Mouse (Mus musculus): Measurements from ENCODE around the gene Dbx1.

DNA sequence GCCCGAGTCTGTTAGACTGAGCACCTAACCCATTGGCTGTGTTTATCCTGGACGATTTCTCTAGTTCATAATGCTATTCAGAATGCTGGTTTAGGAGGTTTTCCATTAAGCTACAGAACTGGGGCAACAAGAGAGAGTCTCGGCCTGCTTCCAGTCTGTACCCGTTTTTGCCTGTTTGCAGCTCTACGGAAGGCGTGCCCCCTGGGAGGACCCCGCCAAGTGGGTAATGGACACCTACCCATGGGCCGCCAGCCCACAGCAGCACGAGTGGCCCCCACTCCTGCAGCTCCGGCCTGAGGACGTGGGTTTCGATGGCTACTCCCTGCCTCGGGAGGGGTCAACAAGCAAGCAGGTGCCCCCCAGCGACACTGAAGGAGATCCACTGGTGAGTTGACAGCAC, 32.4 kb downstream of the Dbx1 start:
- TF ChIP-seq POLR2A (IDR thresholded peaks at IDR 0.05; ENCODE audit: insufficient read length, low read depth) = no peak
- no peak for TF ChIP-seq MYOD1 (IDR thresholded peaks at IDR 0.05; ENCODE audit: control insufficient read depth in 1 of 3, insufficient read length in 2 of 3, low read depth in 2 of 3)
- TF ChIP-seq MYOG (IDR thresholded peaks at IDR 0.05; ENCODE audit: control insufficient read depth in 1 of 3, insufficient read depth in 1 of 3, insufficient read length in 2 of 3, low read depth in 2 of 3) = no peak
- no peak for TF ChIP-seq SRF (IDR thresholded peaks at IDR 0.05; ENCODE audit: control insufficient read depth, insufficient read length, low read depth)
- TF ChIP-seq TCF12 (IDR thresholded peaks at IDR 0.05; ENCODE audit: insufficient read depth, poor library complexity, severe bottlenecking) = no peak
- TF ChIP-seq REST (IDR thresholded peaks at IDR 0.05; ENCODE audit: insufficient read depth, insufficient read length) = no peak
- TF ChIP-seq MAX (IDR thresholded peaks at IDR 0.05; ENCODE audit: low read depth) = no peak
- no peak for TF ChIP-seq USF1 (IDR thresholded peaks at IDR 0.05; ENCODE audit: low read depth)
- no peak for TF ChIP-seq E2F4 (IDR thresholded peaks at IDR 0.05; ENCODE audit: insufficient read depth)
- no peak for TF ChIP-seq POLR2AphosphoS2 (IDR thresholded peaks at IDR 0.05; ENCODE audit: insufficient read length, low read depth)
